Mouse (Mus musculus): ENCODE measurements at regions not wholly inside any gene's neighbourhood (a gene's known extent, or its start where the extent isn't known, plus 50 kb on each side); places are given as distances from the start of the nearest gene placed in this dataset.

DNA sequence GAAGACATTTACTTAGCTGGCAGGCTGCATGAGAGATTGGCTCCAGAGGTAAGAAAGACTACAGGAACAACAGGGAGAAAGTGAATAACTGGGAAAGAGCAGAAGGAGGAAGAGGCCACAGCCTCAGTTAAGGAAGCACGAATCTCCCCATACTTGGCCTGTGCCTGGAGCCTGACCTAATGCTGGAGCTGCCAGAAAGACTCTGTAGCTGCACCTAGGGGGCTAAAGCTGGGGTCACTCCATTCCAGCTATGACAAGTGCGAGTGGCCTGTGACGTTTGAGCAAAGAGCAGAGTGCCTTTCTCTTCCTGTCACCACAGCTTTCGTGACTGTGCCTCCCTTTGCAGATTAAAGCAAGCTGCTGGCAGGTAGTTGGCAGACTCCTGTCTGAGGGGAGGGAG is 250.6 kb downstream of the Bcl11a start:
- no peak for TF ChIP-seq CTCF (conservative IDR thresholded peaks at IDR 0.05; ENCODE audit: insufficient read depth, insufficient read length, low read depth, low read length)
- TF ChIP-seq POLR2A (IDR thresholded peaks at IDR 0.05; ENCODE audit: low read depth, low read length) = no peak

Measured in kidney, adult 2 months (tissue).